In the genomic region with DNA sequence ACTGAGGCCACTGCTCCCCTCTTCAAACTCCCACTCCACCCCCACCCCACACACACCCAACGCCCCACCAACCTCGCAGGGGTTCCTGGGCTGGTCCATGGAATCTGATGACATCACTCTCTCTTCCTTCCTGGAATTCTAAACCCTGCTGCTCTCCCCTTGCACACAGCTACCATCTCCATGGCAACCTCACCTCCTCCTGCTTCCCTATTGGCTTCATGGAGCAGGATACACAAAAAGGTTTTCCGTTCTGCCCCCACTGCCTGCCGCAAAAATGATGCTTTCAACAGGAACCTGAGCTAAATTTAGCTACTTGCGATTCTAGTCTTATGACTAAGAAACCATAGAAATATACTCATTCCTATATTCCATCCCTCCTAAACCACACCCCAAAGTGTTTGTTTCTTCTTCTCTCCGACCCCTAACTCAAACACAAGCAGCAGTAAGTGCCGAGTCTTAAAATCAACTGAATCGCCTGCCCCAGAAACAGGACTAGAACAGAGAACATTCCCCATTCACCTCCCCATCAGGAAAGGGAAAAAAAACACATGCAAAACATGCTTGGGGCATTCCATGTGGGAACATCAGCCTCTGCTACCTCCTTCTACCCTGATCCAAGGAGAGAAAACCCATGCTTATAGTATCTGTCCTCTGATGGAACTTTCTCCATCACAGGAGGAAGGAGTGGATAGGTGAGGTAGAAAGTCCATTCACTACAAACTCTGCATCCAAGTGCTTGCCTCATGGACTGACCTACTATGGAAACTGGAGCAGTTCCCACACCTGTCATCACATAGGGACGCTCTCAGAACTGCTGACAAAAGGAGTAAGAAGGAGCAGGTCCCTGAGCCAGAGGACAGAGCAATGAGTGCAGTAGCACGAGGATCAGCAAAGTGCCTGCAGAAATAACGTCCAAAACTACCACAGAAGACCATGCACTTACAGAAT, we compare ENCODE assay signal across 8 mouse cellular contexts.
A peak's percentile ranks its signal among the peaks of the same experiment; 100 is the strongest.
DNase-seq lines count a peak whose midpoint lies in the region; ATAC-seq and TF ChIP-seq lines count a peak whose summit lies in the region.

No protein-coding gene starts in this region.

- peak; percentile 44 for DNase-seq in gastrocnemius, adult 2 months
- no peak for DNase-seq in gastrocnemius, adult 8-10 months (ENCODE audit: low spot score in 2 of 2)
- DNase-seq in kidney, postnatal 4 days: peak; percentile 45 to 59
- peak; percentile 65 for DNase-seq in right cerebral cortex, postnatal 14 days
- no peak for DNase-seq in thymus, postnatal 10 days (ENCODE audit: low spot score in 2 of 2)

- H3K4me1 ChIP-seq in embryonic facial prominence, embryonic 13.5 days: peaks cover 52% of the 10 kb centered on the region
- H3K4me1 ChIP-seq in heart, embryonic 15.5 days (replicated peaks): peaks cover 33% of the 10 kb centered on the region
- H3K4me1 ChIP-seq in lung, embryonic 16.5 days (replicated peaks; ENCODE audit: control insufficient read depth, insufficient read depth, low read length): peaks cover 7% of the 10 kb centered on the region

- WGBS in embryonic facial prominence, embryonic 13.5 days: 15% methylated on average over 11 of the region's 11 CpGs
- 6% methylated on average over 11 of the region's 11 CpGs for WGBS in heart, embryonic 15.5 days
- 7% methylated on average over 11 of the region's 11 CpGs for WGBS in lung, embryonic 16.5 days

- H3K9ac ChIP-seq in embryonic facial prominence, embryonic 13.5 days: no peak overlapping the region
- H3K9ac ChIP-seq in heart, embryonic 15.5 days: no peak overlapping the region
- no peak overlapping the region; the same call in 1 of the 2 replicates for H3K9ac ChIP-seq in lung, embryonic 16.5 days (ENCODE audit: low read length)

- no peak for TF ChIP-seq CTCF in gastrocnemius, adult 2 months (IDR thresholded peaks at IDR 0.05)

- H3K9me3 ChIP-seq in embryonic facial prominence, embryonic 13.5 days: no peaks in the 10 kb centered on the region
- no peaks in the 10 kb centered on the region for H3K9me3 ChIP-seq in heart, embryonic 15.5 days (replicated peaks)
- H3K9me3 ChIP-seq in lung, embryonic 16.5 days (ENCODE audit: control insufficient read depth, low read length): no peaks in the 10 kb centered on the region

- H3K36me3 ChIP-seq in embryonic facial prominence, embryonic 13.5 days: no peaks in the 10 kb centered on the region
- H3K36me3 ChIP-seq in heart, embryonic 15.5 days: no peaks in the 10 kb centered on the region
- H3K36me3 ChIP-seq in lung, embryonic 16.5 days (ENCODE audit: control insufficient read depth, insufficient read depth, low read length): no peaks in the 10 kb centered on the region

- no peaks in the 10 kb centered on the region for H3K27me3 ChIP-seq in embryonic facial prominence, embryonic 13.5 days
- H3K27me3 ChIP-seq in heart, embryonic 15.5 days: no peaks in the 10 kb centered on the region
- H3K27me3 ChIP-seq in lung, embryonic 16.5 days (ENCODE audit: control insufficient read depth, insufficient read depth, low read depth, low read length): no peaks in the 10 kb centered on the region

- H3K27ac ChIP-seq in gastrocnemius, adult 2 months: peak overlapping the region; percentile 82
- peak overlapping the region; percentile 71 for H3K27ac ChIP-seq in embryonic facial prominence, embryonic 13.5 days
- peak overlapping the region; percentile 70 for H3K27ac ChIP-seq in heart, embryonic 15.5 days
- peak overlapping the region; percentile 17; the same call in 1 of the 2 replicates for H3K27ac ChIP-seq in lung, embryonic 16.5 days (ENCODE audit: low read length)

- H3K4me2 ChIP-seq in embryonic facial prominence, embryonic 13.5 days: peak overlapping the region; percentile 48
- peak overlapping the region; percentile 41 for H3K4me2 ChIP-seq in heart, embryonic 15.5 days
- 0 out of 2 replicates have a peak overlapping the region, but pooled peaks have one; percentile 1 for H3K4me2 ChIP-seq in lung, embryonic 16.5 days (ENCODE audit: low read depth, low read length)

- intact Hi-C loops in gastrocnemius, adult 2 months (cut with DNase I): no loop called here

- ATAC-seq in embryonic facial prominence, embryonic 13.5 days (ENCODE audit: insufficient number of reproducible peaks, insufficient read depth, low FRiP score, low TSS enrichment, low read depth): no peak
- peak; percentile 86 for ATAC-seq in heart, embryonic 15.5 days (replicated peaks; ENCODE audit: insufficient number of reproducible peaks, insufficient read depth, low FRiP score, low read depth)
- ATAC-seq in lung, embryonic 16.5 days (ENCODE audit: low read depth): peak; percentile 87

- H3K4me3 ChIP-seq in gastrocnemius, adult 2 months: peak overlapping the region; percentile 48
- H3K4me3 ChIP-seq in embryonic facial prominence, embryonic 13.5 days: no peak overlapping the region; the same call in 1 of the 2 replicates
- no peak overlapping the region for H3K4me3 ChIP-seq in heart, embryonic 15.5 days
- no peak overlapping the region for H3K4me3 ChIP-seq in lung, embryonic 16.5 days (ENCODE audit: low read length)

Comparison
In these comparisons a context has a peak if more than half of its experiments do, and no peak if none do; other contexts are left out.
1. DNase-seq: peak in gastrocnemius, adult 2 months (single experiment), kidney, postnatal 4 days (2 of 2) and right cerebral cortex, postnatal 14 days (single experiment); none in gastrocnemius, adult 8-10 months (0 of 2) and thymus, postnatal 10 days (0 of 2).
2. H3K27ac ChIP-seq: peak in every context shown above with its lines; median percentile 82 in gastrocnemius, adult 2 months; 71 in embryonic facial prominence, embryonic 13.5 days; 70 in heart, embryonic 15.5 days; 17 in lung, embryonic 16.5 days.
3. Peak in every context shown above with its lines, with median percentiles within 50 percentile points of each other: H3K4me2 ChIP-seq.